Mouse (Mus musculus): ENCODE measurements at regions not wholly inside any gene's neighbourhood (a gene's known extent, or its start where the extent isn't known, plus 50 kb on each side); places are given as distances from the start of the nearest gene placed in this dataset.

GRCm38 (mm10) chr13:114219870-114220492 is 168.1 kb downstream of the Ndufs4 start:
- ATAC-seq (ENCODE audit: insufficient read depth, low read depth) (no peak), DNase-seq (ENCODE audit: low spot score) (no peak)
- Histone ChIP-seq H3K9ac (replicated peaks; ENCODE audit: low read depth, low read length) (no peak overlapping the region), H3K4me1 (ENCODE audit: control insufficient read depth, insufficient read depth) (0 out of 2 replicates have a peak, but pooled peaks cover 5% of the 10 kb centered on the region), H3K4me2 (ENCODE audit: low read depth, low read length) (no peak overlapping the region), H3K36me3 (replicated peaks; ENCODE audit: control insufficient read depth, insufficient read depth, low read length) (no peaks in the 10 kb centered on the region), H3K4me3 (ENCODE audit: low read depth, low read length) (no peak overlapping the region), H3K27ac (ENCODE audit: low read depth) (no peak overlapping the region), H3K27me3 (ENCODE audit: control insufficient read depth, insufficient read depth, low read length) (no peaks in the 10 kb centered on the region), H3K9me3 (replicated peaks; ENCODE audit: control insufficient read depth, low read length) (no peaks in the 10 kb centered on the region)
- no peak for TF ChIP-seq EP300 (IDR thresholded peaks at IDR 0.05; ENCODE audit: low read depth)
- TF ChIP-seq CTCF (IDR thresholded peaks at IDR 0.05; ENCODE audit: low read depth) = no peak
- 87% methylated on average over 5 of the region's 5 CpGs for WGBS

GRCm38 (mm10) chr13:114215044-114215443 is 173.0 kb downstream of the Ndufs4 start:
- ATAC-seq (ENCODE audit: insufficient read depth, low read depth) (no peak), DNase-seq (ENCODE audit: low spot score) (no peak)
- H3K27me3 ChIP-seq (ENCODE audit: control insufficient read depth, insufficient read depth, low read length) = no peaks in the 10 kb centered on the region
- no peak overlapping the region for H3K4me3 ChIP-seq (ENCODE audit: low read depth, low read length)
- no peak overlapping the region for H3K9ac ChIP-seq (replicated peaks; ENCODE audit: low read depth, low read length)
- H3K36me3 ChIP-seq (replicated peaks; ENCODE audit: control insufficient read depth, insufficient read depth, low read length) = no peaks in the 10 kb centered on the region
- H3K4me1 ChIP-seq (ENCODE audit: control insufficient read depth, insufficient read depth) = 0 out of 2 replicates have a peak, but pooled peaks cover 5% of the 10 kb centered on the region
- H3K9me3 ChIP-seq (replicated peaks; ENCODE audit: control insufficient read depth, low read length) = no peaks in the 10 kb centered on the region
- TF ChIP-seq CTCF (IDR thresholded peaks at IDR 0.05; ENCODE audit: low read depth) = no peak
- TF ChIP-seq EP300 (IDR thresholded peaks at IDR 0.05; ENCODE audit: low read depth) = no peak
- 53% methylated on average over 4 of the region's 4 CpGs for WGBS
- H3K4me2 ChIP-seq (ENCODE audit: low read depth, low read length) = no peak overlapping the region
- H3K27ac ChIP-seq (ENCODE audit: low read depth) = no peak overlapping the region

Measured in heart, postnatal 0 days (tissue).